Mouse (Mus musculus): Measurements from ENCODE around the gene Kmt2e. TPM values are rescaled to one million over a fixed set of nuclear protein-coding genes. Genes with fewer than 3 reads are reported as not detected.

The Kmt2e gene
- total RNA-seq (2021), result 100 to 1,000 TPM; 126 TPM

- intact Hi-C loops (cut with DNase I), result no loop called here
- peak; percentile 93 to 97 for DNase-seq (ENCODE audit: extremely low spot score in 1 of 2, low spot score in 2 of 2)
Observed at GRCm38 (mm10) chr5:23433720-23434597, at the start of gene Kmt2e. TSS of gene Kmt2e (plus strand) at chr5:23434441.

GRCm38 (mm10) chr5:23385136-23385535 lies 49.1 kb upstream of the Kmt2e start:
- intact Hi-C loops (cut with DNase I), result no loop called here
- no peak for DNase-seq (ENCODE audit: extremely low spot score in 1 of 2, low spot score in 2 of 2)

DNA sequence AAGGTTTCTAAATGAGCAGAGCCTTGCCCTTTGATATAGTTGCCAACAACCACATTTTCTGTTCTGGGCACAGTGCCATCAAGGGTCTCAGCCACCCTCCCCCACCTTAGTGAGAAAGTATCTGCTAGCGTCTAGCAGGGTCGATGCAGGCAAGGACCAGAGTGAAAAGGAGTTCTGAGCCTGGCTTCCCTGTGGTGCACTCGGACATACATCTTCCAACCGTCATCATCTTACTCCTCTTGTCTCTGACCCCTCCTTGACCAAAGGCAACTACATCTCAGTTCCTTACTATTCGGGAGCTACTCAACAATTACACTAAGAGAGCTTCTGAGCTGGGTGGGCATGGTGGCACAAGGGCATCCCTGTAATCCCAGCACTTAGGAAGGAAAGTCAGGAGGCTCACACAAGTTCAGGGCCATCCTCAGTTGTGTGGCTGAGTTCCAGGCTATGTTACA lies 48.5 kb upstream of the Kmt2e start:
- intact Hi-C loops (cut with DNase I), result no loop called here
- DNase-seq (ENCODE audit: extremely low spot score in 1 of 2, low spot score in 2 of 2), result no peak

DNA sequence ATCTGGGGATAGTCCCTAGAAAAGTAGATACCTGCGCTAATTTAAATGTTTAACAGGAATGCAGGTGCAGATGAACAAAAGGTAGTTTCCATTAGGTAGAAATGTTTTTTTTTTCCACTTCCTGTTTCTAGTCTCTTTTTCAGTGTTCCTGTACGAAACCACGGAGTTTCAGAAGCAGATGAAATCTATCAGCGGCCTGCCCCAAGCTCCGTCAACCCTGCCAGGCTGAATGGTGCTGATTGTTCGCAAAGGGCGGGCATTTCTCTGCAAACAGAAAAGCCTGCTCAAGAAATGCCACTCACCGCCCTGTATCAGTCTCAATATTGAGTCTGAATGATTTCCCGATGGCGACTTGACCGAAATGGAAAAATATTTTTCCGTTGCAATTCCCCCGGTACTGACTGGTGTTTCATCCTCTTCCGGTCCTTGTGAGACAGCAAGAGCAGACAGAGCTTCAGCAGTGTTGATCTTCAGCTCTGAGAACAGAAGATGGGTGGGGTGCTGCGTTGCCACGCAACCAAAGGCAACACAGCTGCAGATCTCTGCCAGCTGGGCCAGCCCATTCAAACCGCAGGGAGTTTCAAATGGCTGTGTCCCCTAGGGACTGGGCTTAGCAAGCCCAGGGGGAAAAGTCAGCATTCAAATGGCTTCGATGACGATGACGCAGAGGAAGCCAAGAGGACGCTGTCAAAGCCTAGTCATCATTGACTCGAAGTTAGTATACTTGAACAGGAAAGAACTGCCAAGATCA lies 47.5 kb upstream of the Kmt2e start:
- intact Hi-C loops (cut with DNase I), result no loop called here
- peak; percentile 83 to 91 for DNase-seq (ENCODE audit: extremely low spot score in 1 of 2, low spot score in 2 of 2)

- intact Hi-C loops (cut with DNase I), result no loop called here
- DNase-seq (ENCODE audit: extremely low spot score in 1 of 2, low spot score in 2 of 2), result no peak
Observed at GRCm38 (mm10) chr5:23387313-23387666, 47.0 kb upstream of the Kmt2e start.

- DNase-seq (ENCODE audit: extremely low spot score in 1 of 2, low spot score in 2 of 2), result no peak
- intact Hi-C loops (cut with DNase I), result no loop called here
Observed at GRCm38 (mm10) chr5:23388091-23388490, 46.1 kb upstream of the Kmt2e start.

DNA sequence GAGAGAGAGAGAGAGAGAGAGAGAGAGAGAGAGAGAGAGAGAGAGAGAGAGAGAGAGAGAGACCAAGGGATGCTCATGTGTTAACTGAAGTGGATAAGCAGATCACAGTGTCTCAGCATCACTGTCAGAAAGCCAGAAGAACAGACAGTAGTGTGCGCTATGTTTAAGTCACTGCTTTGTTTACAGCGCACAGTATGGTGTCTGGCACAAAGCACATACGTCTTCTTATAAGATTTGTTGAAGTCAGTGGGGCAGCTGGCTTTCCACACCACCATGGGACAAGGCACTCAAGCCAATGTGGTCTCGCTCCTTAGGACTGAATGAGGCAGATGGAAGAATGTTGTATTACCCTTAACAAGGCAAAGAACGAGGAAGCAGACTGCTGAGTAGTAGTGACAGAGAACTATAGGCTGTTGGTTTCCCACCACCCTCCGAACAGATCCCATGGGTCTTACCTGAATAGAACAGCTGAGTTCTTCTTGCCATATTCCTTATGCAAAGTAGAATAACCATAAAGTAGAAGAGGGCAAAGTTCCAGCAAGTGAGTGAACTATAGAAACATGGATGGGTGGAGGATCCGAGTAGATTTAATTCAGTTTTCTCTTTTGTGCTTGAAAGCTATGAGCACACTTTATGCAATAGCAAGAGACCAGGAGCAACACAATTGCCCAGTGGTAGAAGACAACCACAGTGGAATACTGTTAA lies 44.5 kb upstream of the Kmt2e start:
- intact Hi-C loops (cut with DNase I), result no loop called here
- DNase-seq (ENCODE audit: extremely low spot score in 1 of 2, low spot score in 2 of 2), result no peak

DNA sequence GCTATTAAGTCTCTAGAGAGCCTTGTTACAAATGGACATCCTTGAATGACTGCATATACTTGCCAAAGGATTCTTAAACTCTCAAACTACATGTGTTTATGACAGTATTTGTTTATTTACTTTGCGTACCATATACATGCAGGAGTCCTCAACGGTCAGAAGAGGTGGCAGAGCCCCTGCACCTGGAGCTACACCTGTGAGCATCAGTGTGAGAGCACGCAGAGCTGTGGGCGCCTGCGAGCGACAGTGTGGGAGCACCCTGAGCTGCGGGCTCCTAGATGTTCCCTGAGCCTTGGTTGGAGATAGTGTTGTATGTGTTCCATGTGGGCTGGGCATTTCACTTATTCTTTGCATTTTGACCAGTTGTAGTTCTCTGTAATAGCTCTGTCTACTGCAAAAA lies 42.5 kb upstream of the Kmt2e start:
- no peak for DNase-seq (ENCODE audit: extremely low spot score in 1 of 2, low spot score in 2 of 2)
- intact Hi-C loops (cut with DNase I), result no loop called here

GRCm38 (mm10) chr5:23393870-23394269 lies 40.4 kb upstream of the Kmt2e start:
- intact Hi-C loops (cut with DNase I), result no loop called here
- no peak for DNase-seq (ENCODE audit: extremely low spot score in 1 of 2, low spot score in 2 of 2)

DNA sequence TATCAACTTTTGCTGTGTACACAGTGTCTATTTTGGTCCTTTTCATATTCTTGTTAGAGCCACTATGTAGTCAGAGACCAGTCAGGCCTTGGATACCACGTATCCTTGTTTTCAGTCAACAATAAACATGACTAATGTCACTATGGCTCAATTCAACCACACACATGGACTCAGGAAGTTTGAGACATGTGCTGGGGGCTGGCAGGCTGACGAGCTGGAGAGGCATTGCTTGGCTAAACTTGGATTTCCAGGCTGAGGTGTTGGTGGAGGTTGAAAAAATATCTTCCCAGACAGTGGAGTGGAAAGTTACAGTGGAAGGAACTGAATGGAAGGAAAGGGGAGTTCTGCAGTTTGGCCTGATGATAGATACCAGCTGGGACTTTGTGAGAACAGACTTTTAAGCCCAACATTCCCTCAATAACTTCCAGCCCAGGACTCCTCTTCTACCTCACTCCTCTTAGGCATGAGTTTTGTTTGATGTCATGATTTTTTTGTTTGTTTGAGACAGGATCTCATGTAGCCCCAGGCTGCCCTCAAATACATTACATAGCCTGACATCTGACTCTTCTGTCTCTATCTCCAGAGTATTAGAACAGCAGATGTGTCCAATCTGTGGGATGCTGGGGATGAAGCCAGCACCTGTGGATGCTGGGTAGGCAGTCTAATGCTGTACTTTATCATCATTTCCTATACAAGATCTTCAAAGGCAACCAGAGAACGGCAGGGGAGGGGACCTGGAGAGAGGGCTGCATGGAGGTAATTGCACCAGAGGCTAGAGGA lies 39.7 kb upstream of the Kmt2e start:
- no peak for DNase-seq (ENCODE audit: extremely low spot score in 1 of 2, low spot score in 2 of 2)
- intact Hi-C loops (cut with DNase I), result no loop called here

DNA sequence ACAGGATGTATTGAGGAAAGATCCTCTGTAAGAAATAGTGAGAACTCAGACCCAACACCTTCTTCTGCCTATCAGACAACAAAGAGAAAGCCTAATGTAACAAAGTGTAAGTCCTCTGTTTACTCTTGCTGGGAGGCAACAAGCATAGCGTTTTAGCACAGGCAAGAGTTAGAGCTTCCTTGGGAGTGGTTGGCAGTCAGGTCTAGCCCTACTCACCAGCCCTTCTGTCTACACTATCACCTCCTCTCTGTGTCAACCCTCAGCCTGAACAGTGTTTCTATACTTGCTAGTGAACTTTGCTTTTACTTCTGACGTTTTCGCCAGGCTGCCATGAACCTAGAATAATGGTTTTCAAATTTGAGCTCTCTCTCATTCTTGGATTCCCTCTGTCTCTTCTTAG lies 38.5 kb upstream of the Kmt2e start:
- intact Hi-C loops (cut with DNase I), result no loop called here
- no peak for DNase-seq (ENCODE audit: extremely low spot score in 1 of 2, low spot score in 2 of 2)

GRCm38 (mm10) chr5:23396756-23397155 lies 37.5 kb upstream of the Kmt2e start:
- intact Hi-C loops (cut with DNase I), result no loop called here
- DNase-seq (ENCODE audit: extremely low spot score in 1 of 2, low spot score in 2 of 2), result no peak

- intact Hi-C loops (cut with DNase I), result no loop called here
- DNase-seq (ENCODE audit: extremely low spot score in 1 of 2, low spot score in 2 of 2), result no peak
Observed at GRCm38 (mm10) chr5:23400156-23400555, 34.1 kb upstream of the Kmt2e start.

- no peak for DNase-seq (ENCODE audit: extremely low spot score in 1 of 2, low spot score in 2 of 2)
- intact Hi-C loops (cut with DNase I), result no loop called here
Observed at GRCm38 (mm10) chr5:23400868-23401267, 33.4 kb upstream of the Kmt2e start.

DNA sequence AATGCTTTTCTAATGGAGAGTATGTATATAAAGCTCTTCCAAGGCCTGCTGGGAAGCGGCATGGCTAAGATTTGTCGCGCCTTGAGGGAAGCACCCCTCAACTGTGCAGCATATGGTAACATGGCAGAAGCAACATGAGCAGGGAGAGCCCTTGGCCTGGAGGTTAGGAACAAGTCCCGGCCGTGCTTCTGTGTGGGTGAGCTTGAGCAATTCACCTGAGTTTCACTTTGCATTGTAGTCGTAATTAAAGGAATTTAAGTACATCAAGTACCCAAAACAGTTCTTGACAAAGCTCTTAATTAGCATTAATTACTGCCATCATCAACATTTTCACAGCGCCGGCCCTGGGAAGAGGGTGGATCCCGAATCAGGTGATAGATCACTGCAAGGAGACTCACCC lies 32.9 kb upstream of the Kmt2e start:
- no peak for DNase-seq (ENCODE audit: extremely low spot score in 1 of 2, low spot score in 2 of 2)
- intact Hi-C loops (cut with DNase I), result no loop called here

- no peak for DNase-seq (ENCODE audit: extremely low spot score in 1 of 2, low spot score in 2 of 2)
- intact Hi-C loops (cut with DNase I), result no loop called here
Observed at GRCm38 (mm10) chr5:23401999-23402398, 32.2 kb upstream of the Kmt2e start.

DNA sequence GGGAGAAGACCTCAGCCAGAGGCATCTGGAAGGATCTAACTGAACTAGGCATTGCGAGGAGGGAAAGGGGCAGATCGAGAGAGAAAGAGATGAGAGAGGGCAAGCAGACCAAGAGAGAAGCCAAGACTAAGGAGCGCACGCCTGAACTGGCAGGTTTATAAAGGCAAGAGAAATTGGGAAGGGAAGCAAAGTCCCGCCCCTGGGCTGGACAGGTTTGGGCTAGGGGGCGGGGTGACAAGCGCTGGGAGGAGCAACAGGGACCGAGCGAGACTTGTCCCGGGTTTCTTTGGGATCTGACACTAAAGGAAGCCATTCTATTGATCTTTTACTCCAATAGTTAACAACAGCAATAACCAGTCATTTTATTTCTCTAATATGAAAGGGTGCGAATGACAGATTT lies 31.1 kb upstream of the Kmt2e start:
- intact Hi-C loops (cut with DNase I), result no loop called here
- DNase-seq (ENCODE audit: extremely low spot score in 1 of 2, low spot score in 2 of 2), result no peak

DNA sequence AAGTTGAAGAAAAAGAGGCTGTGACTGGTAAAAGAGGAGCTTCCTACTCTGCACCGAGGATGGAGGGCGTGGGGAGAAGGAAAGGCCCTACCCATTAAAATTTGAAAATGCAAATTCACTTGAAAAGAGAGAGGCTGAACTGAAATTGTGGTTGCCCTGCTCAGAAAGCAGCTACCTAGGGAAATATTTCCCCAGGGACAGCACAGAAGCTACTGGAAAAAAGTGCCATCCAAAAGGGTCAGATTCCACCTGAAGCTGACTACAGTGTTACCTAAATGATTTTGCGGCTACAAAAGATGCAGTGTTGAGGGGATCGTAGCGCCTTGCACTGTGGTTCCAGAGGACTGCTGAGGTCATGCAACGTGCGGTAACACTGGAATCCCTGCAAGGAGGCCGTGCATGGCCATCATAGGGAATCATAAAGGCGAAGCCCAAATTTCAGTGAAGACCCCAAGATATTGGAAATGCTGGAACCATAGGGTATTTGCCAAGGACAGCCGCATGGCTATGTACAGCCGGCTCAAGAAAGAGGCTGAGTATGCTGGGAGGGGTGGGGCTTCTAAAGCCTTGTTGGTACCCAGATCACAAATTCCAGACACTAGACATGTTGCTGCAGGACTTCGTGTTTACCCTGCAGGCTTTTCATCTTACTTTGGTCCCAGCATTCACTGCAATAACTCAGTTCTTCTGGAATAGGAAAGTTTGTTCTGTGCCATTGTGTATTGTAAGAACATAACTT lies 28.4 kb upstream of the Kmt2e start:
- no peak for DNase-seq (ENCODE audit: extremely low spot score in 1 of 2, low spot score in 2 of 2)
- intact Hi-C loops (cut with DNase I), result no loop called here
